Mouse (Mus musculus) kidney, postnatal 4 days (tissue): Measurements from ENCODE around the gene Camk1d.

Experiments
- DNase-seq, 2 experiments: peaks; one replicate each; pipeline ENCODE4 v3.0.0; 2021; ENCODE audit warnings: mixed read lengths in 2 of 2

Camk1d gene

GRCm38 (mm10) chr2:5610521-5610920 lies 103.8 kb downstream of the Camk1d start:
- DNase-seq, result no peak

DNA sequence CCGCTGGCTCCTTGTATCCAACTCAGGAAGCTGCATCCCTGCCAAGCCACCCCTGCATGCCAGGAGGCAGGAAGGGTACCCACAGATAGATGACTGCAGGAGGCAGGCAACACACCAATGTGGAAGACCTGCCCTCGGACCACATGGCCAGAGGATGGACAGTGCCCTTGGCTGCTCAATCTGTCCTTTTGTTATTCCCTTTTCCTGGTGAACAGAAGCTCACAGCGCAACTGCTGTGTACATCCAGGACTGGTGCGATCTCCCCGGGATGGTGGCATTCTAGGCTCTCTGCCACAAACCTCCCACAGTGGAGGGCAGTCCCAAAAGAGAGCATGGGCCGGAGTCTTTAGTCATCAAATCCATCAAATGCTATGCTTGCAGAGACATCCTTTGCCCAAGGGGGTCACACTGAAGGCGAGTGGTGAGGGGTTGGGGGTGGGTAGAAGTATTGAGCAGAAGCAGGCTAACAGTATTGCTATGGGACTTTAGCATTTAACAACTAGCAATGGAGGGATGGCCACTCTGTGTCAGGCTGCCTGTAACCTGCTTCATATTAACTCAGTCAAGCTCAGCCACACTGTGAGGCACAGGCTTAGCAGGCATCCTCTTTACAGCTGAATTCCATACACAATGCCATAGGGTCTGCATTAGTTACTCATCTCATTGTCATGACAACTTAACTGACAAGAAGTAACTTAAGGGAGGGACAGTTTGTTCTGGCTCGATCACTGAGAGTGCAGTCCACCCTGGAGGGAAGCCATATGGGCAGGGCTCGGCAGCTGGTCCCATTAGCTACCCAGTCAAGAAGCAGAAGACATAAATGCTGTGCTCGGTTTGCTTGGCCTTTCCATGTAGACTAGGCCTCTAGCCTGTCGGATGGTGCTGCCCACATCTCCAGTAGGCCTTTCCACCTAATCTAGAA lies 106.1 kb downstream of the Camk1d start:
- no peak for DNase-seq

- DNase-seq, result no peak
These were observed 108.5 kb downstream of the Camk1d start for GRCm38 (mm10) chr2:5605849-5606248.

DNA sequence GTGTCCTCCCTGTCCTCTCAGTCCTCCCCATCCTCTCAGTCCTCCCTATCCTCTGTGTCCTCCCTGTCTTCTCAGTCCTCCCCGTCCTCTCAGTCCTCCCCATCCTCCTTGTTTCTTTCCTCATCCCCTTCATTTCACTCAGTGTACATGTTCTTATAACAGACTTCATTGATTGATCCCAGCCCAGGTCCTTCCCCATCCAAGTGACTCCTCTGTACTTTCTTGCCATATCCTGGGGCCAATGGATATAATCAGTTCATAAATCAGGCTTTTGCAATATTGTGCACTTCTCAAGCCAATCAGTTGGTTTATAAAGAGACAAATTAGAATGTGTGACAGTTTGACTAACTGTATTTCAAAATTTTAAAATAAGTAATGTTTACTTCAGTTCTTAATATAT lies 112.3 kb downstream of the Camk1d start:
- no peak for DNase-seq

DNA sequence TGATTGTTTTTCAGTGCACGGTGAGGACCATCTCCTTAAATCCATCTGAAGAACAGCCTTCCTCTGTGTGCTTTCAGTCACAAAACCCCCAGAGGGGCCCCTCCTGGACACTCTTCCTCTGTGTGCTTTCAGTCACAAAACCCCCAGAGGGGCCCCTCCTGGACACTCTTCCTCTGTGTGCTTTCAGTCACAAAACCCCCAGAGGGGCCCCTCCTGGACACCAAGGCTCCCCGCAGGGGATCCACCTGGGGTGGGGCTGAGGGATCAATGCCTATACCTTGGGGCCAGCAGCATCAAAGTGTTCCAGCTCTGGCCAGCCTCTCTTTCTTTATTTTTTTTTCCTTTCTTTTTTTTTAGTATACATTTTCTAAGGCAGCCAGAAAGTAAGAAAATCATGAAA lies 113.1 kb downstream of the Camk1d start:
- DNase-seq, result peak in 1 of 2 experiments; percentile 9

DNA sequence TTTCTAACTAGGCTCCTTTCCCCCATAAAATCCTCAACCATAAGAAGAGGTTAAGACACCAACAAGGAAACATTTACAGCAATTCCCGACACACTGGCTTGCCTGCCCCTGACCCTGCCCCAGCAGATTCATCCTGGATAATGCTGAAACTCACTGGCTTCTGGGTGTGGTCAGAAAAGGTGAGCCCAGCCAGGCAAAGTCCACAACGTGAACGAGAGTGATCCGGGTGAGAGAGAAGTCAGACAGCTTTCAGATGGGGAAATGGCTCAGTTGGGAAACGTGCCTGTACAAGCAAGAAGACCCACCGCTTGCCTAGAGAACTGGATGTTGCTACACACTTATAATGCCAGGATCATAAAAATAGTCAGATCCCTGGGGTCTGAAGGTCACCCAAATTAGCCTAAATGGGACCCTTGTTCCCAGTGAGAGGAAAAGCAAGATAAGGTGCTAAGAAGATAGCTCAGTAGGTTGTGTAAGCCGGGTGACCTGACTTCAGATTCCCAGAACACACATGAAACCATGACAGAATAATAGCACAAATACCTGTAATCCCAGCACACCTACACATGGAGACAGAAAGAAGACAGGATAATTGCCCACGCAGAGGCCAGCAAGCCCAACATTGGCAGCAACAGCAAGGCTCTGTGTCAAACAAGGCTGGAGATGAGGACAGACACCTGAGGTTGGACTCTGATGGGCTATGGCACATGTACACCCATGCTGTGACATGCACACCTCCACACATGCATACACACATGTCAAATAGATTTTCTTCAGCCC lies 113.9 kb downstream of the Camk1d start:
- DNase-seq, result no peak

DNA sequence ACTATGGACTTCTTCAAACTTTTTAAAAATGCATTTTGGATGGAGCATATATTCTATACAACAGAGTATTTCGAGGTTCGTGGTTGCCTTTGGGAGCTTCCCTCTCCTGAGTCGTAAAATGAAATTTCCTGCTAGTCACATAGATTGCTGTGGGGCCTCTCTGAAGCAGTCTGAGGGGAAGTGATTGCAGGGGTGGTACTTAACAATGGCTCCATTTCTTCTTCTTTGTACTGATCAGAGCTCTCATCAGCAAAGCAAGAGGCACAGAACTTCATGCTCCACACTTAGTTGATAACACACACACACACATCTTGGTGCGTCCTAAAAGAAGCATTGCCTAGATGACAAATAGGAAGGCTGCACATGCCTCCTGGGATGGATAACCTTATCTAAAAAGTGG lies 114.6 kb downstream of the Camk1d start:
- no peak for DNase-seq

GRCm38 (mm10) chr2:5598533-5598932 lies 115.8 kb downstream of the Camk1d start:
- no peak for DNase-seq

DNA sequence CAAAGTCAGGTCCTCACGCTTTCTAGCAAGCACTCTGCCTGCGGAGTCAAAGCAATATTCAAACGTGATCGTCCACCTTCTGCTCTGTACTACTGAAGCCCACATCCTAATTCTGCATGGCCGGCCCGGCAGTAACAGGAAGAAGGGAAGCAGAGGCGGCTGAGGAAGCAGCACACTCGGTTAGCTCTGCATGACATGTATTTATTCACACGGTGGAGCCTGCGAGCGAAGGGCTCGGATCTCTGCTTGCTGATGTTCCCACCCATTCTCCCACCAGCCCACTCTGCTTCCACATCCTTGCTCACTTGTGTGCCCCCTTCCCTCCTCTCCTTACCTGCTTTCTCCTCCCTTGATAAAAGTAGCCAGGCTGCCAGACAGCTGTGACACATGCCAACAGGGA lies 117.4 kb downstream of the Camk1d start:
- DNase-seq, result peak; percentile 26 to 46

DNA sequence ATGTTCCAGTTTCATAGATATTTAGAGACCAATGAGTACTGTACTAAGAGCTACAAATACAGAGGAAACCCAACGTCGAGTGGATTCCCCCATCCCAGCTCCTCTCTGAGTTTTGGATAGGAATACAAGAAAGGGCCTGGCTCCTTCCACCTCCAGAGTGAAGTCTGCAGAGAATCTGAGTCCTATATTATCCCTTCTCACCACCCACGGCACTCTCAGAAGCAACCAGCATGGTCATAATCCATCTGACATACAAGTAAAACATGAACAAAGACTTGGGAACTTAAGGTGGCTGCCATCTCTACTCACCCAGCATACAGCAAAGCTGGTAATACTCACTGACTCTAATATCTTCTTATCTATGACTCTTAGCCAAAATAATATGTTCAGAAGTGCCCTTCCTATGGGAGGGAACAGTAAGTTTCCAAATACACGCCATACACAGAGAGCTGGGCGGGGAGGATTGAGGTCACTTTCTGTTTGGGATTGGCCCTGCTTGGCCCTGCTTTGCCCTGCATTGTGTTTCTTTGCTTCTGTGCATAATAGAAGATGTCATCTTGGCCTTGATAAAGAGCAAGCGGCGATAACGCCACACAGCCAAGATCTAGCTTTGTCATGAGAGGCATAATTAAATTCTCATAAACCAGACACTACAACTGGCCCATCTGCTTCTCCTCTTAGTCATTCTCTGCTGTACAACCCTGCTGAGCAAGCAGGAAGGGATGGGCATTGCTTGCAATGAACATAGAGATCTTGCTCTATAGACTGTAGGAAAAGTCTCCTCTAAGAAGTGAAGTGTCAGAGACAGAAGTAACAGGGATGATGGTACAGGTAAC lies 118.7 kb downstream of the Camk1d start:
- DNase-seq, result no peak

DNA sequence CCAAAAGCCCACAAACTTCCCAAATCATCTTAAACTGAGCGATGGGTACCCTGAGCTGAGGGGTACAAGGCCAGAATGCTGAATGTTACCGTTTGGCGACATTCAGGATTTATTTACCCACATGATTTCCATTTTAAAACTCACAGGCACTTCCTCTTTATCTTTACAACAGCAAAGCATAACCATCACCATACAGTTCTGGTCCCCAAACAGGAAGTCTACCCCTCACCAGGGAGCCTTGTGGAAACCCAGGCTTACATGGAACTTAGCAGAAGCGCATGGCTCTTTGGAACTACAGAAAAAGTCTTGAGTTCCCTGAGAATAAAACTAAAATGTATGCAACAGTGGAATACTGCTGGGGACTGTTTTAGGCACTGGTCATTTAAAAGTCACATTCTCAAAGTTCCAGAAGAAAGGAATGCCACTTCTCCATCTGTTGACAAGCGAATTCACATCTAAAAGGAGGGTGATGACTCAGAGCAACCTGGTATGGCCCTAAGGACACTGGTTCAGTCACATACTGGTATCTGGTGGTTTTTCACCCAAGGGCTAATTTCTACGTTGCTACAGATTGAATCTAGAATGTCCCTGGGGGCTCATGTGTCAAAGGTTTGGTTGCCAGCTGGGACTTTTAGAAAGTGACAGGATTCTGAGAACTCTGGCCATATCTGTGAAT lies 121.7 kb downstream of the Camk1d start:
- DNase-seq, result no peak

DNA sequence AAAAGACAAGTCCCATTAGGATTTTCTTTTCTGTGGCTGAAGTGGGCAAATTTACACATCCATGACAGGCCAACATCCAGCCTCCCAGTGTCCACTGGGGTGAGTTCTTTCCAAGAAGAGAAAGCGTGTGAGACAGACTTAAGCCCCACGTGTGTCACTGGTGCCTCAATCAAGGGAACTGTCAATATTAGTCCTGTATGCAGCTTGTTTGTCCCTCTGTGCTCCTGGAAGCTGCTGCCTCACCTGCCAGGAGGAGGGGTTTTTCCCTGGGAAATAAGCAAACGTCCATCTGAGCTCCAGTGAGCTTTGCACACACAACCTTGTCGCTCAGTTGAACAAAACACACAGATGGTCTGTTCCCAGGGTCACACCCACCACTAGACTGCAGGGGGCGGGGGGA lies 124.2 kb downstream of the Camk1d start:
- no peak for DNase-seq

DNA sequence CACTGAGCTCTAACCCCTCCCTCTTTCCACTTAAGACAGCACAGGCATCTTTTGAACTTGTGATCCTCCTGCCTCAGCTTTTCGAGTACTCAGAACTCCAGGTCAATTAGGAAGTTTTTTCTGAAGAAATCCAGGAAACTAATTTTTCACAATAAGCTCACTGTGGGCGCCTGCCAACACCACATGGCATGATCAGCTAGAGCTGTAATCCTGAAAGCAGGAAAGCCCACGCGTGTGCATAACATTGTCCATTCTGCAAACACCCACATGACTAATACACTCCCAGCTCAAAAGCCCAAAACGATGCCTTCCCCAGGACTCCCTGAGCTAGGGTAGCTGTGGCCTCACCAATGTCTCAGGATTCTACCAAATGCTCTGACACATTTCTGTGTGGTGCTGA lies 125.2 kb downstream of the Camk1d start:
- DNase-seq, result no peak

DNA sequence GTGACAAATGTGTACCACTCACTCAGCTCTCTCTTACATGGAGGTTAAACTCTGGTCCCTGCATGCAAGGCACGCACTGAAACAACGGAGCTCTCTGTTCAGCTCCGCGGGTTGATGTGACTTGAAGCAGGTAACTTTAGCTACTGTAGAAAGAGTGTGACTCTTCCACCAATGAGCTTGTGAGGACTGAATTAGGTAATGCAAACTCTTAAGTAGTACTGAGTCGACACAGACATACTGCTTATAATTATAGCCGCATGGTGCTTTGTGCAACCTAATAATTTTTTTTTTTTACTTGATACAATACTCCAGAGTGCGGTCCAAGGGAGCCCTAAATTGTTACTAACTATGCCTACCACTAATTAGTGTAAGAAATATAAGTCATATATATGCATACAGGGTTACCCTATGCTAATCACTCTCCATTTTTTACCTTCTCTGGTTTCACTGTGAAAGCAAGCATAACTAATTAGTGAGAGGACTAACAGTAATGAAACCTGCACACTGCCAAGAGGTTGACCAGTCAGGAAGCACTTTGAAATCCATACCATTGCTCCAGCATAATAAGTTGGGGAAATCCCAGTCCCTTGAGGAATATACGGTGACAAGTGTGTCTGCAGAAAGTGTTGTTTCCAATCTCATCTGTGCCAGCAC lies 125.9 kb downstream of the Camk1d start:
- DNase-seq, result no peak

- no peak for DNase-seq
These were observed 129.8 kb downstream of the Camk1d start for GRCm38 (mm10) chr2:5584318-5585027.

DNA sequence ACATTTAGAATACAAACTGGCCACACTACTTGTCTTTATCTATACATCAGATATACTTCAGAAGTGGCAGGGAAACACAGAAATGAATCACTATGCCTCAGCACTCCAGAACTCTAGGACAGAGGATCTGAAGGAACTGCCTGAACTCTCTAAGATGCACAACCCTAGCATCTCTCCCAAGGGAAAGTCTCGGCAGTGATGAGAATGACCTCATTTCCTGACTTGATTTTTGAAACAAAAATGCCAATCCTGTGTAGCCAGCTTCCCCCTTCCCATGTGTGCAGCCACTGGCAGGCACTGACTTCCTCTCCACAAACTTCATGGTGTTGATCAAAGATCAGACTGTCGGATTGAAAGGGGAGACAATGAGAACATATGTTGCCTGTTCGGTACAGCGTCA lies 134.9 kb downstream of the Camk1d start:
- no peak for DNase-seq

- peak; percentile 35 to 55 for DNase-seq
These were observed 136.8 kb downstream of the Camk1d start for GRCm38 (mm10) chr2:5577399-5578129.

DNA sequence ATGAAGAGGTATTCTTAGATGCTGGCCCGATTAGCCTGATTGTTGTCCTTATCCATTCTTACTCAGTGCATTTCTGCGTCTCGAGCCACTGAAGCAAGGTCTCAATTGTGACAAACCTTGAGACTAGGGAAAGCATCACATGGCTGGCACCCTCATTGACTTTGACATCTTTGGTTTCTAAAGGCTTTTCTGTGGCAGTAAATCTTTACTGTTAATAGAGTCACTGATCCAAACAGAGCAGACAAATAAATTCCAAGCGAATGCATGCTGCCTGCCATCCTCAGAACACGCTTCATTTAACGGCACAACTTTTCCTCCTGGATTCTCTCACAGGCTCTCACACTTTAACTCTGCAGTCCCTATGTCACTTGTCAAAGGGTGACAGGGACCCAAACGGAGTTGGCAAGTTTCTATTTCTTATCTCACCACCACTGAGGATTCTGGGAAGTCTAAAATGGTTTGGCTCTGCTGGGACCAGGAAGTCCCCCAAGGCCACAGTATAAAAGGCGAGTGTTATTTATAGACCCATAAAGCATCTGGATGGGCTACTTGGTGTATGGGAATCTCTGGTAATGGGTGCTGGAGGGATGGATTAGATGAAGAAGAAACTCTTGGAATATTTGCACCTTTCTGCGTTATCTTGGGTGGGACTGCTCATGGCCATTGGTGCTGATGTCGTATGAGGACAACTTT lies 141.9 kb downstream of the Camk1d start:
- no peak for DNase-seq

DNA sequence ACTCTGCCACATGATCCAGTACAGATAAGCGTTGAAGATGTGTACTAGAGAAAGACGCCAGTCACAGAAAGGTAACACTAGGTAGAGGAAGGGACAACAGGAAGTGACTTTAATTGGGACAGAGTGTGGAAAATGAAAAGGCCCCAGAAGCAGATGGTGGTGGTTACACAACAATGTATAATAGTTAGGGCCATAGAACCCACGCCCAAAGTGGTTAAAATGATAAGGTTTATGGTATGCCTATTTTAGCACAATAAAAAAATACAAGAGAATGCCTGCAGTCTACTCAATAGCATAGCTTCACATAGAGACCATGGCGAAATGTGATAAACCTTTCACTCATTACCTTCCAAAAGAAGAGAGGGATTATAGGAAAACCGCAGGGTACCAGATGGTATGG lies 147.7 kb downstream of the Camk1d start:
- DNase-seq, result no peak

GRCm38 (mm10) chr2:5563685-5564084 lies 150.6 kb downstream of the Camk1d start:
- no peak for DNase-seq
